Mouse (Mus musculus) forebrain, embryonic 15.5 days (tissue): ENCODE measurements at regions not wholly inside any gene's neighbourhood (a gene's known extent, or its start where the extent isn't known, plus 50 kb on each side); places are given as distances from the start of the nearest gene placed in this dataset.
"Not testable (repeated sequence)": the region's sequence is repeated elsewhere in the genome, so short reads cannot be mapped to it uniquely, and the experiment has no call there.

Experiments used
- ATAC-seq: fragments of 200-750 bp; cut with Nextera tagmentation; replicated peaks from 2 replicates; pipeline ENCODE4 v1.8.0; 2017; ENCODE audit warnings: mild to moderate bottlenecking, moderate TSS enrichment, moderate library complexity
- H3K27ac ChIP-seq: fragments of 300-500 bp; sonication (generic); replicated peaks from 2 replicates; pipeline ENCODE4 v1.5.1; 2015; ENCODE audit warnings: mild to moderate bottlenecking, inconsistent platforms
- H3K27me3 ChIP-seq: fragments of 300-500 bp; sonication (generic); 2 replicates; pipeline ENCODE4 v1.6.1; 2015; ENCODE audit warnings: inconsistent platforms
- H3K36me3 ChIP-seq: fragments of 300-500 bp; sonication (generic); 2 replicates; pipeline ENCODE4 v1.6.1; 2015; ENCODE audit warnings: mild to moderate bottlenecking, inconsistent platforms
- H3K4me1 ChIP-seq: fragments of 300-500 bp; sonication (generic); 2 replicates; pipeline ENCODE4 v1.6.1; 2015; ENCODE audit warnings: inconsistent platforms
- H3K4me2 ChIP-seq: fragments of 300-500 bp; sonication (generic); replicated peaks from 2 replicates; pipeline ENCODE4 v1.6.1; 2015; ENCODE audit warnings: mild to moderate bottlenecking, inconsistent platforms
- H3K4me3 ChIP-seq: fragments of 300-500 bp; sonication (generic); 2 replicates; pipeline ENCODE4 v1.5.1; 2015; ENCODE audit warnings: mild to moderate bottlenecking, inconsistent platforms
- H3K9ac ChIP-seq: fragments of 300-500 bp; sonication (generic); replicated peaks from 2 replicates; pipeline ENCODE4 v1.6.1; 2015; ENCODE audit warnings: mild to moderate bottlenecking, inconsistent platforms
- H3K9me3 ChIP-seq: fragments of 300-500 bp; sonication (generic); 2 replicates; pipeline ENCODE4 v1.6.1; 2016; ENCODE audit warnings: inconsistent platforms
- WGBS: fragments of 180-500 bp; shearing (Covaris S2); methylation state at CpG from one replicate; pipeline ENCODE4 v1.1.7; 2015; ENCODE audit warnings: mixed read lengths; 5-methylcytosine and 5-hydroxymethylcytosine counted together

DNA sequence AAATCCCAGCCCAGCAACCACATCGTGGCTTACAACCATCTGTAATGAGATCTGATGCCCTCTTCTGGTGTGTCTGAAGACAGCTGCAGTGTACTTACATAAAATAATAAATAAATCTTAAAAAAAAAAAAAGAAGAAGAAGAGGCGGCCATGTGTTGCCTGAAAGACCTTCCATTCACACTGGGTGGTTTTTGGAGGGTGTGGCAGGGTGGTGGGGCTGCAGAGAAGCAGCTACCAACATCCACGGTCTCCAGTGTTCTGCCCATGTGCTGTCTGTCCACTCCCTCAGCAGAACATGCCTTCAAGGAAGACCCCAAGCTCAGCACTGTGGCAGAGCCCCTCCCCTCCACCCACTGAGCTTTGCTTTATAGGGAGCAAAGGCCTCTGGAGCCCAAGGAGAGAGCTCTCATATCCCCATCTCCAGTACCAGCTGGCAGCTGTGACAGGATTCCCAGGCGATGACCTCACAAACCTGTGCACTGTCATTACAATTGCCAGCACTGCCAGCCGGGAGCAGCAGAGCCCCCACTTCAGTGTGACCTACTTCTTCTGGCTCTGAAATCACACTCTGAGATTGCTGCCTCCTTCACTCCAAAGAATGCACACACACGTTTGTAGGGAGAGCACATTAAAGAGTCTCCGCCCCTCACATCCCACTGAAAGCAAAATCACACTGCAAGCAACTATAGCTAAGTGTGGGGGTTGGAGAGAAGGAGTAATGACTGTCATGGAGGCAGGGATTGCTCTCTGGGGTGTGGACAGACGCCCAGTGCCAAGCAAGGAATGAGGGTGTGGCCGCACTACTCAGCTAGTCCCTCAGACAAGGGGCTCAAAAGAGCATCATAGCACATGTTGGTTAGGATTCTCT, 82.8 kb upstream of the Klf13 start:
- H3K36me3 ChIP-seq = no peaks in the 10 kb centered on the region
- no peaks in the 10 kb centered on the region for H3K27me3 ChIP-seq
- H3K9me3 ChIP-seq = no peaks in the 10 kb centered on the region
- H3K9ac ChIP-seq = no peak overlapping the region
- ATAC-seq = peak; percentile 42
- H3K4me2 ChIP-seq = no peak overlapping the region
- H3K4me3 ChIP-seq = no peak overlapping the region
- H3K4me1 ChIP-seq = peaks cover 17% of the 10 kb centered on the region
- no peak overlapping the region; the same call in 1 of the 2 replicates for H3K27ac ChIP-seq
- WGBS = 62% methylated on average over 9 of the region's 9 CpGs

DNA sequence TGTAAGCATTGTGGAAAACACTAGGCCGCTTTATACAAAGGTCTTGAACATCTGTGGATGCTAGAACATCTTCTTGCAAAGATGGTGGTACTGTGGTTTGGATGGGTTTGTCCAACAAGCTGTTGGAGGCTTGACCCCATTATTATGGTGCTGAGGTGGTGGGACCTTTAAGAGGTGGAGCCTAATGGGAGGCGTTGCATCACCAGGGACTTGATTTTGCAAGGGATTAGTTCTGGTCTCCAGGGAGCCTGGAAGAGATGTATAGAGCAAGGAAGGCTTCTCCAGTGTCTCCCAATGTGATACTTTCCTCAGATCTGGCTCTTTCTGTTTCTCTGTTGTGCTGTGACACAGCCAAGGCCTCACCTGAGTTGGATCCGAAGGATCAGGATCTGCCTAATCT, 79.4 kb upstream of the Klf13 start:
- ATAC-seq = no peak
- Histone ChIP-seq H3K4me2 (no peak overlapping the region), H3K36me3 (no peaks in the 10 kb centered on the region), H3K4me3 (no peak overlapping the region), H3K9ac (no peak overlapping the region), H3K27ac (no peak overlapping the region), H3K4me1 (peaks cover 11% of the 10 kb centered on the region), H3K27me3 (no peaks in the 10 kb centered on the region), H3K9me3 (no peaks in the 10 kb centered on the region)
- WGBS = 63% methylated on average over 3 of the region's 3 CpGs

DNA sequence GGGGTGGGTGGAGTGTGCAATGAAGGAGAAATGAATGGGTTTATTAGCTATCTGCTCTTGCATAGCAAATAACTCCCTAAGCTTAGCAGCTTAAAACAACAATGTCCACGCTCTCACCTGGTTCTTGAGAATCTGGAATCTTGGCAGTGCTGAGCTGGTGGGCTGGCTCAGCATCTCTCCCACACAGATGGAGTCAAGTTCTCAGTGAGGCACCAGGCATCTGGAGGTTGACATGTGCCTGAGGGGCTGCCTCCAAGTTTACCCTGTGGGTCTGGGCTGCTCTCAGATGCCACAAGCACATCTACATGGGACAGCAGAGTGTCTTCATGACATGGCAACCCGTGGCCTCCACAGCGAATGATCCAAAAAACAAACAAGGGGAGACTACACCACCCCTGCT, 78.2 kb upstream of the Klf13 start:
- H3K4me2 ChIP-seq = no peak overlapping the region
- H3K9me3 ChIP-seq = no peaks in the 10 kb centered on the region
- no peak overlapping the region for H3K27ac ChIP-seq
- H3K9ac ChIP-seq = no peak overlapping the region
- ATAC-seq = no peak
- H3K36me3 ChIP-seq = no peaks in the 10 kb centered on the region
- peaks cover 11% of the 10 kb centered on the region for H3K4me1 ChIP-seq
- 84% methylated on average over 3 of the region's 3 CpGs for WGBS
- no peaks in the 10 kb centered on the region for H3K27me3 ChIP-seq
- H3K4me3 ChIP-seq = no peak overlapping the region

DNA sequence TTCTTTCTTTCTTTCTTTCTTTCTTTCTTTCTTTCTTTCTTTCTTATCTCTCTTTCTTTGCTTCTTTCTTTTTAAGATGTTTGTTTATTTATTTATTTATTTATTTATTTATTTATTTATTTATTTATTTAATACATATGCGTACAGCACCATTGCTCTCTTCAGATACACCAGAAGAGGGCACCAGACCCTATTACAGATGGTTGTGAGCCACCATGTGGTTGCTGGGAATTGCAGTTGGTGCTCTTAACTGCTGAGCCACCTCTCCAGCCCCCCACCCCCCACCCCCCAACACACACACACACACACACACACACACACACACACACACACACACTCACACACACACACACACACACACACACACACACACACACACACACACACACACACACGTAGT, 76.4 kb upstream of the Klf13 start:
- ATAC-seq, H3K9me3 ChIP-seq, H3K27ac ChIP-seq, H3K4me3 ChIP-seq, H3K4me1 ChIP-seq, H3K27me3 ChIP-seq, H3K36me3 ChIP-seq, H3K4me2 ChIP-seq, H3K9ac ChIP-seq: not testable (repeated sequence)
- WGBS = 82% methylated on average over 2 of the region's 2 CpGs

DNA sequence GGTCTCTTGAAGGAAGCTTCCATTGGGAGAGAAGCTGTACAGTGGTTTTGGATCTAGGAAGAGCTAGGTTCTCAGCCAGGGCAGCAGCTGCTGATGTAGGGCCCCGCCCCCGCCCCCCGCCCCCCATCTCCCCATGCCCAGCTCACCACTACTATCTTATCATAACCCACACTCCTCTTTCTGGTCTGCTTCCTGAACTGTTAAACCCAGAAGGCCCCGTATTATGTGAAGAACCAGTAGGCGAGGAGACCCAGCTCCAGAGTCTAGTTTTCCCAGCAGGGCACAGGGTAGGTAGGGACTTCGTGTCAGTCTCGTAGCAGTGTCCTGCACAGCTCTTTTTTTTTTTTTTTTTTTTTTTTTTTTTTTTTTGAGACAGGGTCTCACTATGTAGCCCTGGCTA, 75.5 kb upstream of the Klf13 start:
- ATAC-seq = no peak
- H3K4me1 ChIP-seq = peaks cover 4% of the 10 kb centered on the region; the same call in 1 of the 2 replicates
- H3K36me3 ChIP-seq = no peaks in the 10 kb centered on the region
- H3K27ac ChIP-seq = no peak overlapping the region
- no peak overlapping the region for H3K4me3 ChIP-seq
- no peaks in the 10 kb centered on the region for H3K9me3 ChIP-seq
- 90% methylated on average over 7 of the region's 7 CpGs for WGBS
- H3K4me2 ChIP-seq = no peak overlapping the region
- no peak overlapping the region for H3K9ac ChIP-seq
- H3K27me3 ChIP-seq = no peaks in the 10 kb centered on the region

DNA sequence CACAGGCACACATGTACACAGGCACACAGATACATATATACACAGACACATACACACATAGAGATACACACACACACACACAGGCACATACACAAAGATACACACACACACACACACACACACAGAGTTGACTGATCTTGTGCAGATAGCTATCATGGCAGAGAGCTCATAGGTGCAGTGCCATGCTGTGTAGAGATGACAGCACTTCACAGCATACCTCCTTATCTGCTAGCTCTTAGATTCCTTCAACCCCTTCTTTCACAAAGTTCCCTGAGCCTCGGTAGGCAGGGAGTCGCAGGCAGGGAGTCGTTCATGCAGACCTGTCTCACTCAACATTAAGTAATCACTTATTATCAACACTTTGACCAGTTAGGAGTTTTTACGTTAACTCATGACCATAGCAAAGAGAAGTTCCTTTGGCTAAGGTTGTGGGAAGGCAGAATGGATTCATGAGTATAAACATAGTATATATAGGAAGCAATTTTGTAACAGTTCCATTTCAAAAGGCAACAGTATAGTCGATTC, 74.4 kb upstream of the Klf13 start:
- WGBS = 89% methylated on average over 5 of the region's 5 CpGs
- Histone ChIP-seq H3K9me3 (no peaks in the 10 kb centered on the region), H3K4me3 (no peak overlapping the region), H3K36me3 (no peaks in the 10 kb centered on the region), H3K27me3 (no peaks in the 10 kb centered on the region), H3K9ac (no peak overlapping the region), H3K27ac (no peak overlapping the region), H3K4me1 (peaks cover 4% of the 10 kb centered on the region; the same call in 1 of the 2 replicates), H3K4me2 (no peak overlapping the region)
- no peak for ATAC-seq

DNA sequence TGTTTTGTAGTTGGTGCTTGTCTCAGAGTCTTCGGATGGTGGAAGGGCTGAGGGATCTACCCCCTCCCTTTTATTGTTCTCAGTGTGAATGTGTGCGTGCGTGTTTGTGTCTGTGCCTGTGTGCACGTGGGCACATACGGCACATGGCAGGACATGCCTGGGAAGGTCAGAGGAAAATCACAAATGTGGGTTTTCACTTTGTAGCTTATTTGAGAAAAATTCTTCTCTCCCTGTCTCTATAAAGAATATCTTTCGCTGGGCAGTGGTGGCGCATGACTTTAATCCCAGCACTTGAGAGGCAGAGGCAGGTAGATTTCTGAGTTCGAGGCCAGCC, 73.5 kb upstream of the Klf13 start:
- Histone ChIP-seq H3K4me2 (no peak overlapping the region), H3K4me1 (peaks cover 4% of the 10 kb centered on the region; the same call in 1 of the 2 replicates), H3K9ac (no peak overlapping the region), H3K9me3 (no peaks in the 10 kb centered on the region), H3K4me3 (no peak overlapping the region), H3K36me3 (no peaks in the 10 kb centered on the region), H3K27me3 (no peaks in the 10 kb centered on the region), H3K27ac (no peak overlapping the region)
- WGBS = 89% methylated on average over 8 of the region's 8 CpGs
- ATAC-seq = no peak

DNA sequence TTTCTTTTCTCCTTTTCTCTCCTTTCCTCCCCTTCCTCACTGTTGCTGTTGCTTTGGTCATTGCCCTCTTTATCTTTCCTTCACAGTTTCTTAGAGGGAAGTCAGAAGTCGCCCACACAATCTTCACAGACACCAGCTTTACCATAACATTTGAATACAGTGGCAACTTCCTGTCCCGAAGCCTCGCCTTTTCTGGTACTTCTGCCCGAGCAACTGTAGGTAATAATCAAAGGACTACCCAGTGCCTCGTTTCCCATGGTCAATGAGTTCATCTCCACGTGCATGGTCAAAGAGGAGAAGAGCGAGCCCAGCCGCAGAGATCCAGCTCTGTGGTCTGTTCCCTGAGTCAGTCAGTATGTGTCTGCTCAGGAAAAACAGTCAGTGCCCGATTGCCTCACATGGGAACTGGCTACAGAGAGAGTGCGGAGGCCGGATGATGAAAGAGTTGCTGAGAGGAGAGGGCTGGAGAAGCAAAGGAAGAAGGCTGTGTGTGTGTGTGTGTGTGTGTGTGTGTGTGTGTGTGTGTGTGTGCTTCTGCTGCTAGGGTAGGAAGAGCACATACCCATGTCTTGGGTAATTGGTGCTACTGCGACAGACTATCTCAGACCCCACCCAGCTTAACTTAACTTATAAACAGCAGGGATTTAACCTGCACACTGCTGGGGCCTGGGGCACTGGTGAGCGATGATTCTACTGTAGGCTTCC, 73.0 kb upstream of the Klf13 start:
- no peaks in the 10 kb centered on the region for H3K27me3 ChIP-seq
- H3K36me3 ChIP-seq = no peaks in the 10 kb centered on the region
- H3K9me3 ChIP-seq = no peaks in the 10 kb centered on the region
- H3K4me1 ChIP-seq = peaks cover 1% of the 10 kb centered on the region; the same call in 1 of the 2 replicates
- ATAC-seq = no peak
- WGBS = 80% methylated on average over 13 of the region's 13 CpGs
- no peak overlapping the region for H3K27ac ChIP-seq
- no peak overlapping the region for H3K4me3 ChIP-seq
- H3K4me2 ChIP-seq = no peak overlapping the region
- no peak overlapping the region for H3K9ac ChIP-seq

DNA sequence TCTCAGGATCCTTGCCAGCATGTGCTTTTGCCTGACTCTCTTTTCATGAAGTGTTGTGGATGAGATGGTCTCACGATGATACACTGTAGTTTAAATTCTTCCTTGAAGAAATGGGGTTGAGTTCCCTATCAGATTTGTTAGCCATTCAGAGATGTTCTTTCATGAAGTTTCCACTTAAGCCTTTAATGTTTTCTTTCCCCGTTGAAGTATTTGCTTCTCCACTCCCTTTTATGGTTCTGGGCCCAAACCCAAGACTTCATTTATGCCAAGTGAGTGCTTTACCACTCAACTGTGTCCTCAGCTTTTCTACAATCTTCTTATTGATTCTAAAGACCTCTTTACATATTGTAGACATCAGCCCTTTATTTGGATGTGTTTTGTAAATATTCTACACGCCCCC, 71.9 kb upstream of the Klf13 start:
- WGBS = 84% methylated on average over 3 of the region's 3 CpGs
- no peak overlapping the region for H3K4me2 ChIP-seq
- no peaks in the 10 kb centered on the region for H3K27me3 ChIP-seq
- no peak overlapping the region for H3K27ac ChIP-seq
- no peak overlapping the region for H3K4me3 ChIP-seq
- no peaks in the 10 kb centered on the region for H3K36me3 ChIP-seq
- H3K9me3 ChIP-seq = no peaks in the 10 kb centered on the region
- H3K9ac ChIP-seq = no peak overlapping the region
- ATAC-seq = no peak
- H3K4me1 ChIP-seq = no peaks in the 10 kb centered on the region

DNA sequence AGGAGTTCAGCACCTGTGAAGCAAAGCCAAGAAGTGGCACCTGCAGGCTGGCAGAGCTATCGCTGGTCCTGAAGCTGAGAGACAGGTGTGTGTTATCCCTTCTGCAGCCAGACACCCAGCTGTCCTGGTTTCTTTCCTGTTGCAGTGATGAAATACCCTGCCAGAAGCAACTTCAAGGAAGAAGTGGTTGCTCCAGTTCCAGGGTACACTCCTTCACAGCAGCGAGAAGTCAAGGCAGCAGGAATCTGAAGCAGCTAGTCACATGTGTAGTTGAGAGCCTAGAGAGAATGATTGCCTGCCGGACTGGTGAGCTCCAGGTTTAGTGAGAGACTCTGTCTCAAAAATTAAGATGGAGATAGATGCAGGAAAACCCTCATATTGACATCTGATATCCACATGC, 69.1 kb upstream of the Klf13 start:
- Histone ChIP-seq H3K27me3 (no peaks in the 10 kb centered on the region), H3K9me3 (no peaks in the 10 kb centered on the region), H3K4me1 (no peaks in the 10 kb centered on the region), H3K4me3 (no peak overlapping the region), H3K4me2 (no peak overlapping the region), H3K9ac (no peak overlapping the region), H3K36me3 (no peaks in the 10 kb centered on the region), H3K27ac (no peak overlapping the region)
- 87% methylated on average over 3 of the region's 3 CpGs for WGBS
- ATAC-seq = no peak

DNA sequence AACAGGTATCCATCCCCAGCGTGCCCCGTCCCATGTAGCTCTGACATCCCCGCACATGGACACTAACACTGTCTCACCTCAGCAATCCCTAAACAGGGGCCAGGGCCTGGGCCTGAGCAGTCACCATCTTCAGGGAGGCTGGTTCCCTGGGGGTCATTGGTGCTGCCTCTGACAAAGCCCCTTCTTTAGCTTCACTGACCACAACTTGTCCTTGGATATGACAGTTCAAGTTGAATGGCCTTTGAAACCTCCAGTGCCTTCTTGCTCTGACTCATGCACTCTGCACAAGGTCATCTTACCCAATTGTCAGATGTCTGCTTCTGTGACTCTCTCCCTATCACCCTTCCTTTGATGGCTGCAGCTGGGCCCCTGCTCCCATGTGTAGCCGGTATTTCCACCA, 68.2 kb upstream of the Klf13 start:
- H3K9me3 ChIP-seq = no peaks in the 10 kb centered on the region
- H3K4me3 ChIP-seq = no peak overlapping the region
- no peak overlapping the region for H3K4me2 ChIP-seq
- H3K9ac ChIP-seq = no peak overlapping the region
- ATAC-seq = no peak
- H3K4me1 ChIP-seq = no peaks in the 10 kb centered on the region
- H3K27ac ChIP-seq = no peak overlapping the region
- 93% methylated on average over 4 of the region's 4 CpGs for WGBS
- no peaks in the 10 kb centered on the region for H3K36me3 ChIP-seq
- no peaks in the 10 kb centered on the region for H3K27me3 ChIP-seq

DNA sequence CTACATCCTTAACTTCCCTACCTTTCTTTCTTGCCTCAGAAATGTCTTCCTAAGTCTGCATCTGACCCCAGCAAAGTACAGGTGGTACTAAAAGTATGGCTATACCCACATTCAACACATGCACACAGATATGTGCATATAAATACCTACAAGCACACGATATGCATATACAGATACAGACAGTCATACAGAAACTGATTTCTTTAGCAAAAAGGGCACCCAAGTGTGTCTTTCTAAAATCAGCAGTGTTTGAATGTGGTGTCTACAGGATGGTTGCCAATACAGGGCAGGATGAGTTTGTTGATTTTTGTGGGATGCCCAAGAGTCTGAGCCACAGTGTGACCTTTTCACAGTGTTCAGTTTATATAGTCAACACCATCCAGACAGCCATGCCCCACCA, 67.0 kb upstream of the Klf13 start:
- Histone ChIP-seq H3K4me3 (no peak overlapping the region), H3K9me3 (no peaks in the 10 kb centered on the region), H3K27ac (no peak overlapping the region), H3K4me2 (no peak overlapping the region), H3K36me3 (no peaks in the 10 kb centered on the region), H3K4me1 (no peaks in the 10 kb centered on the region), H3K9ac (no peak overlapping the region), H3K27me3 (no peaks in the 10 kb centered on the region)
- no peak for ATAC-seq
- 98% methylated on average over 1 of the region's 1 CpGs for WGBS
